Mouse (Mus musculus) liver, embryonic 14.5 days (tissue): Measurements from ENCODE around the gene Gpx5.

Source experiments
- CTCF ChIP-seq: IDR thresholded peaks from 2 replicates; pipeline ENCODE4 v1.5.1; 2016; ENCODE audit warnings: antibody characterized with exemption, low read depth, control low read depth
- EP300 ChIP-seq: IDR thresholded peaks from 2 replicates; pipeline ENCODE4 v1.6.1; 2016; ENCODE audit warnings: antibody characterized with exemption, low read depth

- no peak for TF ChIP-seq EP300
- TF ChIP-seq CTCF: no peak
These were observed 17.3 kb upstream of the Gpx5 start for GRCm38 (mm10) chr13:21309788-21310187.
